Mouse (Mus musculus) embryonic facial prominence, embryonic 13.5 days (tissue): Measurements from ENCODE around the gene Zbtb7b. TPM values are rescaled to one million over a fixed set of nuclear protein-coding genes. Genes with fewer than 3 reads are reported as not detected.

Experiments used
- ATAC-seq: fragments of 200-750 bp; cut with Nextera tagmentation; 2 replicates; pipeline ENCODE4 v1.8.0; 2017; ENCODE audit warnings: low read depth; ENCODE audit not compliant: insufficient number of reproducible peaks, insufficient read depth, low FRiP score, low TSS enrichment
- H3K27ac ChIP-seq: fragments of 300-500 bp; sonication (generic); 2 replicates; pipeline ENCODE4 v1.5.1; 2015; ENCODE audit warnings: moderate library complexity, mild to moderate bottlenecking, inconsistent platforms
- H3K27me3 ChIP-seq: fragments of 300-500 bp; sonication (generic); 2 replicates; pipeline ENCODE4 v1.6.1; 2015; ENCODE audit warnings: mild to moderate bottlenecking, inconsistent platforms
- H3K36me3 ChIP-seq: fragments of 300-500 bp; sonication (generic); 2 replicates; pipeline ENCODE4 v1.6.1; 2015; ENCODE audit warnings: mild to moderate bottlenecking, inconsistent platforms
- H3K4me1 ChIP-seq: fragments of 300-500 bp; sonication (generic); 2 replicates; pipeline ENCODE4 v1.6.1; 2015; ENCODE audit warnings: inconsistent platforms
- H3K4me2 ChIP-seq: fragments of 300-500 bp; sonication (generic); 2 replicates; pipeline ENCODE4 v1.6.1; 2015; ENCODE audit warnings: moderate library complexity, mild to moderate bottlenecking, inconsistent platforms
- H3K4me3 ChIP-seq: fragments of 300-500 bp; sonication (generic); 2 replicates; pipeline ENCODE4 v1.5.1; 2015; ENCODE audit warnings: mild to moderate bottlenecking, inconsistent platforms
- H3K9ac ChIP-seq: fragments of 300-500 bp; sonication (generic); 2 replicates; pipeline ENCODE4 v1.6.1; 2015; ENCODE audit warnings: mild to moderate bottlenecking, inconsistent platforms
- H3K9me3 ChIP-seq: fragments of 300-500 bp; sonication (generic); 2 replicates; pipeline ENCODE4 v1.6.1; 2016; ENCODE audit warnings: inconsistent platforms
- WGBS: fragments of 180-500 bp; shearing (Covaris S2); methylation state at CpG from one replicate; pipeline ENCODE4 v1.1.7; 2015; ENCODE audit warnings: mixed read lengths; 5-methylcytosine and 5-hydroxymethylcytosine counted together
- polyA plus RNA-seq: library from polyadenylated mRNA; unstranded; fragments of >200 nt; fragmentation: Nextera tagmentation; extraction: Ambion mirVana; gene quantifications from 2 replicates; pipeline ENCODE4 v1.2.1, GENCODE M21; 2015

Zbtb7b gene
- polyA plus RNA-seq, 1 experiment from 2014 or later, result 1.7 TPM

DNA sequence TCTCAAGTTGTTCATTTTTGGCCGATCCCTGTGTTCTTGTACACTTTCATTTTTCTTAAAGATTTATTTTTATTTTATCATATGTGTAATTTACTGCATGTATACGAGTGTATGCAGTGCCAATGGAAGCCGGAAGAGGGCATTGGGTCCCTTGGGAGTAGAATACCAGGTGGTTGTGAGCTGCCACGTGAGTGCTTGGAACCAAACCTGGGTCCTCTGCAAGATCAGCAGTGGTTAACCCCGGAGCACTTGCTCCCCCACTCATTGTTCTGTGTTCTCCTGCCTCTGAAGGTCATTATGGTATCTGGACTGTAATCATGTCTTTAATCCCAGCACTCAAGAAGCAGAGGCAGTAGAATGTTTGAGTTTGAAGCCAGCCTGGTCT lies 30.6 kb upstream of the Zbtb7b start:
- 88% methylated on average over 5 of the region's 5 CpGs for WGBS
- no peak overlapping the region for H3K9ac ChIP-seq
- H3K9me3 ChIP-seq, result no peaks in the 10 kb centered on the region
- H3K27me3 ChIP-seq, result no peaks in the 10 kb centered on the region
- no peak overlapping the region for H3K27ac ChIP-seq
- no peak overlapping the region for H3K4me2 ChIP-seq
- no peak for ATAC-seq
- H3K4me1 ChIP-seq, result peaks cover 40% of the 10 kb centered on the region
- H3K4me3 ChIP-seq, result no peak overlapping the region
- peaks cover 49% of the 10 kb centered on the region for H3K36me3 ChIP-seq

DNA sequence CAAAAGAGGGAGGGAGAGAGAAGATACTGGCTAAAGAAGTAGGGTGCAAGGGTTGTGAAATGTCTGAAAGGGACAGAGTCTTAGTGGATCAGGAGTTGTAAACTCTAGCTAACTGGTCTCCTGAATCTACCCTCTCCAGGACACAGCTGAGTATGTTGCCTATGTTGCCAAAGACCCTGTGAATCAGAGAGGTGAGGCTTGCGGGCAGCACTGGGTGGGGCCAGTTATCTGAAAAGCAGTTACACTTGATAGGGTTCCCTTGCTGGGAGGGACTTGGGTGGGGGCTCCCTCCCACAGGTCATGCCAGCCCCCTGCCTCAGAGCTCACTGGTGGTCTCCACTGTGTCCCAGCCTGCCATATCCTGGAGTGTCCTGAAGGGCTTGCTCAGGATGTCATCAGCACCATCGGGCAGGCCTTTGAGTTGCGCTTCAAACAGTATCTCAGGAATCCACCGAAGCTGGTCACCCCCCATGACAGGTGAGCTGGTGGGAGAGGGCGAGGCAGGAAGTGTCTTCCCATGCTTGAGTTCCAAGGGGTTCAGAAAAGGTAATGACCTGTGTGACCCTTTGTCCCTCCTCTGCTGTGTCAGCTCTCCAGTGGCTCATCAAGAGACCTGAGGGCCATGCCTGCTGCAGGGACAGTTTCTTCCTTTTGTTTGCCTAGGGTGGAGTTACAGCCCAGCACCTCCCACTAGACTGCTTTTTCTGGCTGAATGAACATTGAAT lies 30.0 kb upstream of the Zbtb7b start:
- H3K4me2 ChIP-seq, result no peak overlapping the region
- H3K36me3 ChIP-seq, result peaks cover 49% of the 10 kb centered on the region
- peaks cover 45% of the 10 kb centered on the region for H3K4me1 ChIP-seq
- H3K4me3 ChIP-seq, result no peak overlapping the region
- H3K9me3 ChIP-seq, result no peaks in the 10 kb centered on the region
- H3K27me3 ChIP-seq, result no peaks in the 10 kb centered on the region
- H3K9ac ChIP-seq, result no peak overlapping the region
- no peak overlapping the region for H3K27ac ChIP-seq
- WGBS, result 94% methylated on average over 5 of the region's 5 CpGs
- ATAC-seq, result no peak

DNA sequence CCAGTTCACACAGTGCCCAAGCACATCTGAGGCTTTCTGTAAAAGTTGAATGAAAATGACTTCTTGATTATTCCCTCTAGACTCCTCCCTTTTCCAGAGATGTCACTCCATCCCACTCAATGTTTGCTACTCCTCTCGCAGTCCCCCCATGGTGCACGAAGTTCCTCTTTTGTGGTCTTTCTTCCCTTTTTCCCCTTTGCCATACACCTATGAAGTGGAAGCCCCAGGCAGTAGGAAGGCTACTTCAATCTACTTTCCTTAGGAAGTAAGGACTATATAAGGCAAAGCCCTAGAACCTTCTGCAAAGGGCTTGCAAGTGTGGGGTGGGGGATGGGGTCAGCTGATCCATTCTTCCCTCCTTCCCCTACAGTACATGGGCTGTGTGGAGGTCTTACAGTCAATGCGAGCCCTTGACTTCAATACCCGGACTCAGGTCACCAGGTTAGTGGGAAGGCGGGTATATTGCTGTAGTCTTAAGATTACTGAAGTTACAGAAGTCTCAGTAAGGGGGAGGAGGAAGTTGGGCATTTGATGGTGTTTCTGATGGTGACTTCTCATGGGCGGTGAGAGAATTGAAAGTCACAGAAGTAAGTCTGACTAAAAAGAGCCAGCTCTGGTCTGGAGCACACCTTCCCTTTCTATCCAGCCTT lies 28.1 kb upstream of the Zbtb7b start:
- Histone ChIP-seq H3K4me3 (peak overlapping the region; percentile 53), H3K36me3 (peaks cover 41% of the 10 kb centered on the region), H3K27me3 (no peaks in the 10 kb centered on the region), H3K4me2 (peak overlapping the region; percentile 89), H3K27ac (no peak overlapping the region), H3K9ac (peak overlapping the region; percentile 81), H3K9me3 (no peaks in the 10 kb centered on the region), H3K4me1 (peaks cover 49% of the 10 kb centered on the region)
- ATAC-seq, result no peak
- WGBS, result 70% methylated on average over 6 of the region's 6 CpGs

DNA sequence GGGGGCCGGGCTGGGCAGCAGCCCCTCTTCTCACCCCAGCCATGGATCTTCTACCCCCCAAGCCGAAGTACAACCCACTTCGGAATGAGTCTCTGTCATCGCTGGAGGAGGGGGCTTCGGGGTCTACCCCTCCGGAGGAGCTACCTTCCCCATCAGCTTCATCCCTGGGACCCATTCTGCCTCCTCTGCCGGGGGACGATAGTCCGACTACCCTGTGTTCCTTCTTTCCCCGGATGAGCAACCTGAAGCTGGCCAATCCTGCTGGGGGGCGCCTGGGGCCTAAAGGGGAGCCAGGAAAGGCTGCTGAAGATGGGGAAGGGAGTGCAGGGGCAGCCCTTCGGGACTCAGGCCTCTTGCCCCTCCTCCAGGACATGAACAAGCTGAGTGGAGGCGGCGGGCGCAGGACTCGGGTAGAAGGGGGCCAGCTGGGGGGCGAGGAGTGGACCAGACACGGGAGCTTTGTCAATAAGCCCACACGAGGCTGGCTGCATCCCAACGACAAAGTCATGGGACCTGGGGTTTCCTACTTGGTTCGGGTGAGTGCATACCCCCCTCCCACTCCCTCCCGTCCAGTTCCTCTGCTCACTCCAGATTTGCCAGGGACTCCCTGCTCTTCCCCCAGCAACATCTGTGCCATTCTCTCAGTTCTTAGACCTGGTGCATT lies 27.4 kb upstream of the Zbtb7b start:
- H3K36me3 ChIP-seq, result peaks cover 34% of the 10 kb centered on the region
- H3K9me3 ChIP-seq, result no peaks in the 10 kb centered on the region
- no peaks in the 10 kb centered on the region for H3K27me3 ChIP-seq
- no peak for ATAC-seq
- H3K27ac ChIP-seq, result peak overlapping the region; percentile 84
- H3K4me2 ChIP-seq, result peak overlapping the region; percentile 89
- H3K4me1 ChIP-seq, result peaks cover 49% of the 10 kb centered on the region
- 6% methylated on average over 22 of the region's 22 CpGs for WGBS
- peak overlapping the region; percentile 81 for H3K9ac ChIP-seq
- H3K4me3 ChIP-seq, result peak overlapping the region; percentile 53

DNA sequence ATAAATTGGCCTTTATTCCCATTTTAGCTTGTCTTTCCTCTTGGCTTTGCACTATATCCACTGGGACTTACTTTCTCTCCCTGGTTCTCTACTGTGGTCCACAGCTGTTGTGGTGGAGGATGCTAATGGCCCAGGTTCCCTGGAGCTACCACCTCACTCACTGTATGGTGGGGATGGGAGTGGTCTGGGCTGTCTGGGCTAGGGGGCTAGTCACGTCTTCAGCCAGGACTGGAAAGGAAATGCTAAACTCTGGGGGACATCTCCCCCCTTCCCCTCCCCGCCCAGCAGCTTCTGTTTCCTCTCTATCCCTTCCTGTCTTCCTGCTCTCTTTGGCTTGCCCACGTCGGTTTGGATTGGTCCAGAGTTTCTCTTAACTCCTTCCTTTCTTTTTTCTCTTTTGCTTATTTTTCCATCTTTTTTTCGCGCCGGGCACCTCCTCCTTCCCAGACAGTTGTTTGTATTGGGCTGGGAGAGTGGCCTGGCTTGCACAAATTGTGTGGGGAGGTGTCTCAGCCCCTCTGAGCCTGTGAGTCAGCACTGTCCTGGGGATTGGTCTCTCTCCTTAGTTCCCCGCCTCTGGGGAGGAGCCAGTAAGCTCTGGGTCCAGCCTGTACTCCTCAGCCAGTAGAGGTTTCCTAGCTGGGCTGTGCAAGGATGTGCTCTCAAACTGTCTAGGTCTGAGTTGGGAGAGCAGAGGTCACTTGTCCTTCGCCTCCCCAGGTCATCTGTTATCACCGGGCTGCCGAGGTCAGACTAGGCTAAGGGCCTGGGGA lies 26.6 kb upstream of the Zbtb7b start:
- peak; percentile 74 for ATAC-seq
- Histone ChIP-seq H3K4me3 (peak overlapping the region; percentile 53), H3K4me1 (peaks cover 57% of the 10 kb centered on the region), H3K27me3 (no peaks in the 10 kb centered on the region), H3K9me3 (no peaks in the 10 kb centered on the region), H3K4me2 (peak overlapping the region; percentile 89), H3K9ac (peak overlapping the region; percentile 81), H3K36me3 (peaks cover 27% of the 10 kb centered on the region), H3K27ac (peak overlapping the region; percentile 84)
- 2% methylated on average over 11 of the region's 11 CpGs for WGBS

DNA sequence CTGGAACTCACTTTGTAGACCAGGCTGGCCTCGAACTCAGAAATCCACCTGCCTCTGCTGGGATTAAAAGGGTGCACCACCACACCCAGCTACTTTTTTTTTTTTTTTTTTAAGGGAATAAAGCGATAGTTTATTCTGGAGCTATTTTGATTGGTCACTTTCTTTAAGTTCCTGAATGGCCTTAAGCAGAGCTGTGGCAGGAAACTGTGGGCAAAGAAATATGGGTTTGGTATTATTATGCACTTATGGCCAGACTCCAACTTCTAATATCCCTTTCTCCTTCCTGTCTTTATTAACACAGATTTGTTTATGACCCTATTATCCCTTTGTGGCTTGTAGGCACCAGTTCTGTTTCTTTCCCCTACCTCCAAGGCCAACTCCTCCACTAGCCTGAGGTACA lies 25.8 kb upstream of the Zbtb7b start:
- Histone ChIP-seq H3K27ac (peak overlapping the region; percentile 84), H3K27me3 (no peaks in the 10 kb centered on the region), H3K36me3 (peaks cover 30% of the 10 kb centered on the region), H3K9ac (peak overlapping the region; percentile 81; the same call in 1 of the 2 replicates), H3K4me1 (peaks cover 57% of the 10 kb centered on the region), H3K4me2 (peak overlapping the region; percentile 89), H3K9me3 (no peaks in the 10 kb centered on the region), H3K4me3 (peak overlapping the region; percentile 53)
- ATAC-seq, result no peak
- 53% methylated on average over 2 of the region's 2 CpGs for WGBS

DNA sequence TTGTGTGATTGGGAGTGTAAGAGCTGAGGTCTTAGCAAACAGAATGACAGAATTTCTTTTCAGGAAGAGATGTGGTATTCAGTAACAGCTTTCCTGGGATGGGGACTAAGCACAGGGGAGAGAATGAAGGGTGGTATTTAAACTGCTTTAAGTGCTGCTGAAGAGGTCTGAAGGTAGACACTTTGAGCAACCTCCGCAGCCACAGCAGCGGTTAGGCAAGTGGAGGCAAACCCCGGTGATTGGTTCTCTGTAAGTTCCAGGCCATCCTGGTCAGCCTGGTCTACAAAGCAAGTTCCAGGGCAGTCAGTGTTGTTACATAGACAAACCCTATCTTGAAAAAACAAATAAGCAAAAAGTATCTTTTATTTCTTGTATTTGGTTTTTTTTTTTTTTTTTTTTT lies 25.4 kb upstream of the Zbtb7b start:
- Histone ChIP-seq H3K4me1 (peaks cover 57% of the 10 kb centered on the region), H3K4me3 (peak overlapping the region; percentile 52), H3K27ac (peak overlapping the region; percentile 98), H3K36me3 (peaks cover 31% of the 10 kb centered on the region), H3K9me3 (no peaks in the 10 kb centered on the region), H3K27me3 (no peaks in the 10 kb centered on the region), H3K4me2 (peak overlapping the region; percentile 89), H3K9ac (peak overlapping the region; percentile 76)
- WGBS, result 19% methylated on average over 3 of the region's 3 CpGs
- no peak for ATAC-seq

DNA sequence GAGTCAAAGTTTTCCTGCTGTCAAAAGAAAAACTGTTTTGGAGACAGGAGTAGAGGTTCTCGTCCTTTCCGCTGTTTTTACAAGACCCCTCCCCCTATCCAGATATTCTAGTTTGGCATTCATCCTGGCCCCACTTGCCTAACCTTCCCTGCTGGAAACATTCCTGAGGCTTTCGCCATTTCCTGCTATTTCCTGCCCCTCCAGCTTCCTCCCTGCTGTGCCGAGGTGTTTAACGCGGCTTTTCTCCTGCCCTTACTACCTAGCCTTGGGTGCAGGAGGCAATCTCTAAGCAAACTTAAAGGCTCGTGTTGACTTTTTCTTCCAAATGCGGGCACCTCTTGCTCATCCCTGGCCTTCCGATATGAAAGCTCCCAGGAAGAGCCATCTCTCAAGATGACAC lies 25.0 kb upstream of the Zbtb7b start:
- H3K9ac ChIP-seq, result peak overlapping the region; percentile 76
- peaks cover 31% of the 10 kb centered on the region for H3K36me3 ChIP-seq
- H3K27me3 ChIP-seq, result no peaks in the 10 kb centered on the region
- H3K4me1 ChIP-seq, result peaks cover 57% of the 10 kb centered on the region
- 2% methylated on average over 9 of the region's 9 CpGs for WGBS
- peak overlapping the region; percentile 52 for H3K4me3 ChIP-seq
- H3K27ac ChIP-seq, result peak overlapping the region; percentile 98
- no peak for ATAC-seq
- H3K4me2 ChIP-seq, result peak overlapping the region; percentile 89
- no peaks in the 10 kb centered on the region for H3K9me3 ChIP-seq

DNA sequence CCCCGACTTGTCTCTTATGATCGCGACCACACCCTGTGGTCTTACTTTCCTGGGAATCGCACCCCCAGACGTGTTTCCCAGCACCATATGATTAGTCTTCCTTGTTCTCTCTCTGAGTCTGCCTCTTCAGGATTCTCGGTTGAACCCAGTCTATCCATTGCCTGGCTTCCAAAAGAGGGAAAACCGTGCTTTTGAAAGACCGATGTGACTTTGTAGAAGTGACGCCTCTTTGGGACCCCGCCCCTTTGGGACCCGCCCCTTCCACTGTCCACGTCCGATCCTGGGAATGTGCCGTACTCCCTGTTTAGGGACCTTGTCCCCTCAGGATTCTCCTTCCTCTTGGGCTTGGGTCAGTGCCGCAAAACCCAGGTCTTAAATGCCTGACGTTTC lies 24.3 kb upstream of the Zbtb7b start:
- peak overlapping the region; percentile 52 for H3K4me3 ChIP-seq
- peak overlapping the region; percentile 98 for H3K27ac ChIP-seq
- H3K9ac ChIP-seq, result peak overlapping the region; percentile 76
- H3K27me3 ChIP-seq, result no peaks in the 10 kb centered on the region
- no peak for ATAC-seq
- no peaks in the 10 kb centered on the region for H3K9me3 ChIP-seq
- WGBS, result under 1% methylated on average over 16 of the region's 16 CpGs
- peak overlapping the region; percentile 89 for H3K4me2 ChIP-seq
- H3K36me3 ChIP-seq, result peaks cover 31% of the 10 kb centered on the region
- peaks cover 54% of the 10 kb centered on the region for H3K4me1 ChIP-seq

DNA sequence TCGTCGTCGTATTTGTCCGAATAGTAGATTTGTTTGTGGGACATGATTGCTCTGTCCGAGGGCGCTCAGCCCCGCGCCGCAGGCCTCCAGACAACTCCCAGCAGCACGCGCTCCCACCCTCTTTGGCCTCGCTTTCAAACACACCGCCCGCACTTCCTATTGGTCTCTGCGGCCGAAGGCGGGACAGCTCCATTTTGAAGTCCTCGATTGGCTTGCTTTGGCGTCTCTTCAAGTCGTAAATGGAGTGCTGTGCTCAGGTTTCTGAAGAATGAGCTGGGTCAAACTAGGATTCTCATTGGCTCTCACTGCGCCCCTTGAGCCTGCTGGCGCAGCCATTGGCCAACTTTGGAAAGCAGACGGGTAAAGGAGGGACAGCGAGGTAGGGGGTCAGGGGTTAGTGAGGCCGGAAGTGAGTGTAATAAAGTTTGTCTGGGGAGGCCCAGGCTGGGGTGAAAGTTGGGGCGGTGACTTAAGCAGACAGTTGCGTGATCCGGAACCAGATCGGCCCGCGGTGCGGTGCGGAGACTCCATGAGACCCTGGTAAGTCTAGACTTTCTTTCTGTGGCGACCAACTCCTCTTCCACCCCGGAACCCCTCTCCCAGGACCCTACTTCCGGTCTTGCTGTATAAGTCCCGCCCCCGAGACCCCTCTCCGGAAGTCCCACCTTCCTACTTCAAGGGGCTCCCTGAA lies 23.7 kb upstream of the Zbtb7b start, which contains the start of the genes Cks1b and Shc1:
Gene Cks1b (minus strand): TSS at position 214 of the 691 bp plus-strand sequence.
Gene Shc1 (plus strand): TSS at position 274 of the 691 bp plus-strand sequence.
- H3K27me3 ChIP-seq, result no peaks in the 10 kb centered on the region
- peaks cover 48% of the 10 kb centered on the region for H3K4me1 ChIP-seq
- peak within 1 kb of the TSS; percentile 98 for H3K27ac ChIP-seq
- H3K9ac ChIP-seq, result peak within 1 kb of the TSS; percentile 76
- peak; percentile 89 for ATAC-seq
- H3K9me3 ChIP-seq, result no peaks in the 10 kb centered on the region
- H3K4me2 ChIP-seq, result peak within 1 kb of the TSS; percentile 89
- under 1% methylated on average over 39 of the region's 39 CpGs for WGBS
- H3K4me3 ChIP-seq, result peak within 1 kb of the TSS; percentile 52
- H3K36me3 ChIP-seq, result peaks cover 27% of the 10 kb centered on the region

DNA sequence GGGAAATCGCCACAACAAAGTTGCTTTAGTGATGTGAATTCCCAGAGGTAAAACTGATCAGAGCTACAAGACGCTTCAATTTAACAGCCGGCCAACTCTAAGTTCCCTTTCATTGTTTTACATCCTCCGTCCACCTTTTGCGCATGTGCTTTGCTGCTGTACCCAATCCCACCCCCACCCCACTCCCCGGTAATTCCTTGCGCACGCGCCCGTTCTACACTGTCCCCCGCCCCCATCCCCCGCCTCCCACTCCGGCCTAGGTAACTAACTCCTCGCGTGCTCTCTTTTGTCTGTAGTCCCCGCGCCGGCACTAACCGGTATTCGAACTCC lies 23.2 kb upstream of the Zbtb7b start:
- peak; percentile 54; the same call in 1 of the 2 replicates for ATAC-seq
- H3K9ac ChIP-seq, result peak overlapping the region; percentile 72
- H3K27me3 ChIP-seq, result no peaks in the 10 kb centered on the region
- peaks cover 43% of the 10 kb centered on the region for H3K4me1 ChIP-seq
- H3K4me3 ChIP-seq, result peak overlapping the region; percentile 52
- H3K36me3 ChIP-seq, result peaks cover 26% of the 10 kb centered on the region
- peak overlapping the region; percentile 89 for H3K4me2 ChIP-seq
- under 1% methylated on average over 20 of the region's 20 CpGs for WGBS
- peak overlapping the region; percentile 86 for H3K27ac ChIP-seq
- no peaks in the 10 kb centered on the region for H3K9me3 ChIP-seq
